ENCODE assay signal across 10 mouse cellular contexts in genomic region chr3:95734092-95734702, GRCm38 (mm10). TPM values are rescaled to one million over a fixed set of nuclear protein-coding genes. Genes with fewer than 3 reads are reported as not detected.
A peak's percentile ranks its signal among the peaks of the same experiment; 100 is the strongest.
DNase-seq lines count a peak whose midpoint lies in the region; ATAC-seq and TF ChIP-seq lines count a peak whose summit lies in the region.
"Had no signal": no experiment of that assay in that cellular context is flagged by ENCODE, and none has a peak within 500 bp of the region (broad histone marks: within the 10 kb centered on the region; RNA-seq: fewer than 3 reads in every experiment).

No protein-coding gene starts in this region.

- 66% methylated on average over 13 of the region's 13 CpGs for WGBS in heart, adult 2 months
- WGBS in liver, postnatal 0 days (ENCODE audit: insufficient replicate concordance), result 60% methylated on average over 13 of the region's 13 CpGs
- WGBS in cerebellum, adult 2 months, result 83% methylated on average over 13 of the region's 13 CpGs

- no peak for TF ChIP-seq EP300 in heart, adult 2 months (IDR thresholded peaks at IDR 0.05; ENCODE audit: insufficient read depth, low read depth, low read length)
- no peak for TF ChIP-seq EP300 in liver, postnatal 0 days (IDR thresholded peaks at IDR 0.05; ENCODE audit: low read depth)

- no peak; the same call in 1 of the 2 replicates for ATAC-seq in liver, postnatal 0 days
- no peak for ATAC-seq in cerebellum, adult (ENCODE audit: insufficient number of reproducible peaks, low FRiP score, low TSS enrichment)

- H3K4me2 ChIP-seq in liver, postnatal 0 days (ENCODE audit: low read depth, low read length), result no peak overlapping the region

- peaks cover 10% of the 10 kb centered on the region for H3K4me1 ChIP-seq in heart, adult 2 months (ENCODE audit: control insufficient read depth, insufficient read depth, low read length)
- H3K4me1 ChIP-seq in liver, postnatal 0 days (ENCODE audit: insufficient read depth), result peaks cover 19% of the 10 kb centered on the region
- no peaks in the 10 kb centered on the region for H3K4me1 ChIP-seq in cerebellum, adult 2 months (ENCODE audit: control insufficient read depth, insufficient read depth, low read length)

- no peak overlapping the region for H3K9ac ChIP-seq in heart, adult 2 months (ENCODE audit: low read depth, low read length)
- no peak overlapping the region for H3K9ac ChIP-seq in liver, postnatal 0 days (replicated peaks)

- peak overlapping the region; percentile 15; the same call in 1 of the 2 replicates for H3K27ac ChIP-seq in heart, adult 2 months
- peak overlapping the region; percentile 22; the same call in 1 of the 2 replicates for H3K27ac ChIP-seq in liver, postnatal 0 days (ENCODE audit: low read depth)
- no peak overlapping the region for H3K27ac ChIP-seq in cerebellum, adult 2 months (ENCODE audit: insufficient read depth, low read length)
- H3K27ac ChIP-seq: midbrain, embryonic 10.5 days had no signal

- H3K4me3 ChIP-seq in heart, adult 2 months, result no peak overlapping the region
- no peak overlapping the region for H3K4me3 ChIP-seq in liver, postnatal 0 days (ENCODE audit: low read depth, low read length)
- no peak overlapping the region for H3K4me3 ChIP-seq in cerebellum, adult 2 months (replicated peaks; ENCODE audit: insufficient read depth, low read depth, low read length)
- H3K4me3 ChIP-seq: midbrain, embryonic 10.5 days had no signal

- peak; percentile 58 to 62 for DNase-seq in heart, adult 2 months
- no peak for DNase-seq in heart, postnatal 4 days
- DNase-seq in ZHBTc4 (ENCODE audit: low read depth, low spot score), result peak; percentile 16
- peak; percentile 46 to 54 for DNase-seq in gastrocnemius, postnatal 36 days
- DNase-seq in liver, postnatal 0 days, result no peak
- DNase-seq in thymus, postnatal 14 days, result no peak
- no peak for DNase-seq in cerebellum, adult 2 months
- DNase-seq: cerebellum, adult 18-20 months had no signal

- no peaks in the 10 kb centered on the region for H3K79me2 ChIP-seq in heart, adult 2 months (replicated peaks; ENCODE audit: control insufficient read depth, insufficient read depth, low read length)

- no peak for TF ChIP-seq CTCF in heart, adult 2 months (IDR thresholded peaks at IDR 0.05)
- TF ChIP-seq CTCF in liver, postnatal 0 days (IDR thresholded peaks at IDR 0.05; ENCODE audit: low read depth), result no peak
- TF ChIP-seq CTCF in cerebellum, adult 2 months (IDR thresholded peaks at IDR 0.05; ENCODE audit: borderline replicate concordance, insufficient read depth, low read depth, low read length), result no peak

- no peaks in the 10 kb centered on the region for H3K9me3 ChIP-seq in liver, postnatal 0 days (ENCODE audit: low read length)
- H3K9me3 ChIP-seq: midbrain, embryonic 10.5 days had no signal

- H3K36me3 ChIP-seq in heart, adult 2 months (ENCODE audit: control insufficient read depth, insufficient read depth, low read length), result no peaks in the 10 kb centered on the region
- H3K36me3 ChIP-seq in liver, postnatal 0 days (replicated peaks; ENCODE audit: insufficient read depth, low read length), result peaks cover 12% of the 10 kb centered on the region

- no peaks in the 10 kb centered on the region for H3K27me3 ChIP-seq in heart, adult 2 months (ENCODE audit: control insufficient read depth, insufficient read depth, low read length)
- no peaks in the 10 kb centered on the region for H3K27me3 ChIP-seq in liver, postnatal 0 days (ENCODE audit: insufficient read depth, low read length)
- H3K27me3 ChIP-seq in cerebellum, adult 2 months (ENCODE audit: control insufficient read depth, insufficient read depth, low read length), result no peaks in the 10 kb centered on the region

- no peak for TF ChIP-seq POLR2A in heart, adult 2 months (IDR thresholded peaks at IDR 0.05; ENCODE audit: insufficient read depth, low read depth, low read length)
- TF ChIP-seq POLR2A in cerebellum, adult 2 months (IDR thresholded peaks at IDR 0.05; ENCODE audit: borderline replicate concordance, insufficient read depth, low read length), result no peak

- intact Hi-C loops in heart, adult 2 months (cut with DNase I), result loop anchor here (5.0 kb wide), 1 partner anchor 47 kb away; the partner anchor contains the start of gene Adamtsl4
- intact Hi-C loops in gastrocnemius, postnatal 36 days (cut with DNase I), result no loop called here

RNA-seq across cellular contexts. Expression of gene Ecm1, which starts 5.2 kb away (rescaled TPM):
- 10 to 100 TPM; 54.4 to 61.9 TPM for total RNA-seq in heart, adult 2 months (2021)
- polyA plus RNA-seq in heart, adult 2 months (2012; rRNA removed), result 173 and 200 TPM in 2 replicates
- total RNA-seq in heart, postnatal 4 days (2021), result 10 to 100 TPM; 41.3 to 43.8 TPM
- 10 to 100 TPM; 14.3 to 28.4 TPM for total RNA-seq in gastrocnemius, postnatal 36 days (2021)
- 81.2 and 90.1 TPM in 2 replicates for polyA plus RNA-seq in liver, postnatal 0 days (2015; fragmentation: Nextera tagmentation; extraction: Ambion mirVana)
- polyA plus RNA-seq in cerebellum, adult 2 months (2012; rRNA removed), result 14.3 and 14.7 TPM in 2 replicates

RNA-seq across cellular contexts. Expression of gene Tars2, which starts 25.8 kb away (rescaled TPM):
- 10 to 100 TPM; 42.1 to 45.3 TPM for total RNA-seq in heart, adult 2 months (2021)
- polyA plus RNA-seq in heart, adult 2 months (2012; rRNA removed), result 31.3 and 54.4 TPM in 2 replicates
- 10 to 100 TPM; 31.1 to 36.1 TPM for total RNA-seq in heart, postnatal 4 days (2021)
- total RNA-seq in gastrocnemius, postnatal 36 days (2021), result 10 to 100 TPM; 28.0 to 28.7 TPM
- 16.4 and 21.0 TPM in 2 replicates for polyA plus RNA-seq in liver, postnatal 0 days (2015; fragmentation: Nextera tagmentation; extraction: Ambion mirVana)
- 41.3 and 43.3 TPM in 2 replicates for polyA plus RNA-seq in cerebellum, adult 2 months (2012; rRNA removed)

RNA-seq across cellular contexts. Expression of gene Adamtsl4, which starts 46.5 kb away (rescaled TPM):
- total RNA-seq in heart, adult 2 months (2021), result 10 to 100 TPM; 39.2 to 51.4 TPM
- 36.2 and 46.2 TPM in 2 replicates for polyA plus RNA-seq in heart, adult 2 months (2012; rRNA removed)
- 10 to 100 TPM; 13.5 to 14.6 TPM for total RNA-seq in heart, postnatal 4 days (2021)
- total RNA-seq in gastrocnemius, postnatal 36 days (2021), result 10 to 100 TPM; 25.7 to 41.2 TPM
- polyA plus RNA-seq in liver, postnatal 0 days (2015; fragmentation: Nextera tagmentation; extraction: Ambion mirVana), result 2.5 and 2.6 TPM in 2 replicates
- 13.5 and 15.9 TPM in 2 replicates for polyA plus RNA-seq in cerebellum, adult 2 months (2012; rRNA removed)

Comparison
In these comparisons a context has a peak if more than half of its experiments do, and no peak if none do; other contexts are left out.
1. DNase-seq: peak in heart, adult 2 months (2 of 2), ZHBTc4 (single experiment) and gastrocnemius, postnatal 36 days (2 of 2); none in heart, postnatal 4 days (single experiment), liver, postnatal 0 days (single experiment), thymus, postnatal 14 days (single experiment) and cerebellum, adult 2 months (0 of 2).